Mouse (Mus musculus) bone marrow, adult 2 months (tissue): ENCODE data around the gene Pnldc1. TPM values are rescaled to one million over a fixed set of nuclear protein-coding genes. Genes with fewer than 3 reads are reported as not detected.
"Not testable (repeated sequence)": the region's sequence is repeated elsewhere in the genome, so short reads cannot be mapped to it uniquely, and the experiment has no call there.

Source experiments
- H3K27ac ChIP-seq: fragments of 200-500 bp; 2 replicates; pipeline ENCODE4 v1.5.1; 2012; ENCODE audit warnings: low read depth, mild to moderate bottlenecking, control low read depth, inconsistent platforms, low read length; ENCODE audit not compliant: control insufficient read depth, poor library complexity, insufficient read depth
- H3K4me1 ChIP-seq: fragments of 200-500 bp; 2 replicates; pipeline ENCODE4 v1.6.1; 2011; ENCODE audit warnings: low read length; ENCODE audit not compliant: control insufficient read depth, insufficient read depth
- H3K4me3 ChIP-seq: fragments of 200-500 bp; replicated peaks from 2 replicates; pipeline ENCODE3; 2011; ENCODE audit warnings: mild to moderate bottlenecking, low read depth, low read length, control low read depth; ENCODE audit not compliant: control insufficient read depth
- CTCF ChIP-seq: fragments of 200-500 bp; IDR thresholded peaks from 2 replicates; pipeline ENCODE4 v1.5.1; 2011; ENCODE audit warnings: low read length, control low read depth; ENCODE audit not compliant: control insufficient read depth, insufficient read depth
- POLR2A ChIP-seq: fragments of 200-500 bp; IDR thresholded peaks from 2 replicates; pipeline ENCODE4 v1.6.1; 2011; ENCODE audit warnings: low read depth, mild to moderate bottlenecking, control low read depth, low read length, borderline replicate concordance; ENCODE audit not compliant: control insufficient read depth
- WGBS: fragments of 180-500 bp; shearing (Covaris S2); methylation state at CpG from one replicate; pipeline ENCODE4 v1.1.7; 2018; 5-methylcytosine and 5-hydroxymethylcytosine counted together
- polyA plus RNA-seq: library from polyadenylated mRNA; stranded (reverse); fragments of >200 nt; gene quantifications from 2 replicates; pipeline ENCODE4 v1.2.4, GENCODE M21; 2011; ENCODE audit warnings: low replicate concordance; ENCODE audit not compliant: missing spikeins, insufficient read depth, insufficient read length

Gene Pnldc1
- polyA plus RNA-seq, 1 experiment, result 3.7 TPM

- 63% methylated on average over 2 of the region's 2 CpGs for WGBS
- no peak overlapping the region for H3K27ac ChIP-seq
- no peak overlapping the region for H3K4me3 ChIP-seq
- no peak for TF ChIP-seq POLR2A
- no peak for TF ChIP-seq CTCF
- H3K4me1 ChIP-seq, result peaks cover 2% of the 10 kb centered on the region; the same call in 1 of the 2 replicates
Measured at GRCm38 (mm10) chr17:12938077-12938476, 28.0 kb upstream of the Pnldc1 start.

- Histone ChIP-seq H3K4me1 (peaks cover 2% of the 10 kb centered on the region; the same call in 1 of the 2 replicates), H3K4me3 (no peak overlapping the region), H3K27ac (no peak overlapping the region)
- TF ChIP-seq POLR2A, result no peak
- TF ChIP-seq CTCF, result no peak
- WGBS, result 81% methylated on average over 2 of the region's 2 CpGs
Measured at GRCm38 (mm10) chr17:12937412-12937970, 27.5 kb upstream of the Pnldc1 start.

GRCm38 (mm10) chr17:12935719-12936118 lies 25.7 kb upstream of the Pnldc1 start:
- TF ChIP-seq POLR2A (no peak), CTCF (no peak)
- Histone ChIP-seq H3K27ac (no peak overlapping the region), H3K4me3 (no peak overlapping the region), H3K4me1 (peaks cover 2% of the 10 kb centered on the region; the same call in 1 of the 2 replicates)
- 75% methylated on average over 4 of the region's 4 CpGs for WGBS

GRCm38 (mm10) chr17:12931576-12931975 lies 21.5 kb upstream of the Pnldc1 start:
- H3K4me3 ChIP-seq, H3K4me1 ChIP-seq, H3K27ac ChIP-seq: not testable (repeated sequence)
- WGBS, result 83% methylated on average over 5 of the region's 5 CpGs

- no peak overlapping the region for H3K27ac ChIP-seq
- TF ChIP-seq POLR2A, result no peak
- TF ChIP-seq CTCF, result no peak
- no peak overlapping the region for H3K4me3 ChIP-seq
- WGBS, result 88% methylated on average over 8 of the region's 8 CpGs
- no peaks in the 10 kb centered on the region for H3K4me1 ChIP-seq
Measured at GRCm38 (mm10) chr17:12925703-12926180, 15.7 kb upstream of the Pnldc1 start.

- no peak for TF ChIP-seq POLR2A
- no peak for TF ChIP-seq CTCF
- Histone ChIP-seq H3K27ac (no peak overlapping the region), H3K4me1 (no peaks in the 10 kb centered on the region), H3K4me3 (no peak overlapping the region)
- 73% methylated on average over 3 of the region's 3 CpGs for whole genome bisulfite sequencing
Measured at GRCm38 (mm10) chr17:12925001-12925400, 15.0 kb upstream of the Pnldc1 start.

GRCm38 (mm10) chr17:12921073-12921472 lies 11.0 kb upstream of the Pnldc1 start:
- no peak overlapping the region for H3K27ac ChIP-seq
- TF ChIP-seq CTCF (no peak), POLR2A (no peak)
- WGBS, result 76% methylated on average over 1 of the region's 1 CpGs

GRCm38 (mm10) chr17:12916588-12917380 lies 6.8 kb upstream of the Pnldc1 start:
- under 1% methylated on average over 40 of the region's 40 CpGs for WGBS
- no peaks in the 10 kb centered on the region for H3K4me1 ChIP-seq

More at GRCm38 (mm10) chr17:12921073-12921472, 11.0 kb upstream of the Pnldc1 start:
- Histone ChIP-seq H3K4me1 (no peaks in the 10 kb centered on the region), H3K4me3 (no peak overlapping the region)

More at GRCm38 (mm10) chr17:12916588-12917380, 6.8 kb upstream of the Pnldc1 start:
- H3K4me3 ChIP-seq, result peak overlapping the region; percentile 94
- TF ChIP-seq CTCF, result no peak
- TF ChIP-seq POLR2A, result no peak; the same call in 1 of the 2 replicates
- peak overlapping the region; percentile 82 for H3K27ac ChIP-seq
